8 mouse cellular contexts compared by ENCODE assay signal in the genomic region with DNA sequence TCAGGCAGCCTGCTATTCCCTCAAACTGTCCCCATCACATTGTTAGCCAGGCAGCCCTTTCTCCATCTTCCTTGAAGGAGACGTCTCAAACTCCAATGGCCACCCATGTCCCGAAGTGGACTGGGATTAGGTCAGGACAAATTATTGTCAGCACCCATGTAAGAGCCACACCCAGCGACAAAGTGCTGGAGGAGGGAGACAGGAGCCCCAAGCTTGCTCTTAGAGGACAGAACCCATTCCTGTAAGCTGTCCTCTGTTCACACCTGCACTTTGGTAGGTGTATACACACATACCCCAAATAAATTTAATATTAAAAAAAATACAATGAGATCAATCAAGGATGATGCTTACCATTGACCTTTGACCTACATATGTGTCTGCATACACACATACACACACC. TPM values are rescaled to one million over a fixed set of nuclear protein-coding genes. Genes with fewer than 3 reads are reported as not detected.
DNase-seq lines count a peak whose midpoint lies in the region; TF ChIP-seq lines count a peak whose summit lies in the region.

No protein-coding gene starts in this region.

- in situ Hi-C loops in ES-E14 (cut with MboI; ENCODE audit: low sequenced_read_pairs in 2 of 2, unreplicated experiment in 2 of 2), result no loop called here

- H3K4me3 ChIP-seq in heart, embryonic 10.5 days, result peak overlapping the region; percentile 67
- H3K4me3 ChIP-seq in ES-E14 (ENCODE audit: insufficient read depth in 1 of 2, low read depth in 1 of 2, low read length in 2 of 2, poor library complexity in 1 of 2, severe bottlenecking in 1 of 2), result peak overlapping the region; percentile 67 to 72
- peak overlapping the region; percentile 8; the same call in 1 of the 2 replicates for H3K4me3 ChIP-seq in macrophage (ENCODE audit: inconsistent target)

- H3K9me3 ChIP-seq in heart, embryonic 10.5 days, result no peaks in the 10 kb centered on the region
- no peaks in the 10 kb centered on the region for H3K9me3 ChIP-seq in ES-E14 (ENCODE audit: control insufficient read depth, insufficient read depth, low read depth, low read length)

- no peaks in the 10 kb centered on the region for H3K27me3 ChIP-seq in heart, embryonic 10.5 days (ENCODE audit: insufficient read depth, poor library complexity, severe bottlenecking)

- H3K36me3 ChIP-seq in heart, embryonic 10.5 days, result peaks cover 19% of the 10 kb centered on the region
- peaks cover 12% of the 10 kb centered on the region for H3K36me3 ChIP-seq in ES-E14 (ENCODE audit: control insufficient read depth, insufficient read depth, low read length, poor library complexity, severe bottlenecking)
- H3K36me3 ChIP-seq in macrophage (ENCODE audit: inconsistent target), result no peaks in the 10 kb centered on the region

- peak overlapping the region; percentile 43 for H3K27ac ChIP-seq in heart, embryonic 10.5 days
- H3K27ac ChIP-seq in ES-E14 (ENCODE audit: insufficient read depth, low read depth, low read length, poor library complexity, severe bottlenecking) (0 out of 2 replicates have a peak overlapping the region, but pooled peaks have one; percentile 3), macrophage (no peak overlapping the region)

- H3K9ac ChIP-seq in ES-E14 (ENCODE audit: insufficient read depth, low read depth, low read length, poor library complexity, severe bottlenecking), result peak overlapping the region; percentile 75

- 35% methylated on average over 3 of the region's 3 CpGs for WGBS in heart, embryonic 10.5 days
- WGBS in macrophage (ENCODE audit: missing documents), result 37% methylated on average over 3 of the region's 3 CpGs

- no peak for DNase-seq in heart, embryonic 10.5 days (ENCODE audit: low spot score)
- no peak for DNase-seq in heart, postnatal 14 days
- no peak for DNase-seq in ES-E14 (ENCODE audit: low read depth, low spot score)
- peak; percentile 6 for DNase-seq in heart, postnatal 4 days
- no peak for DNase-seq in cerebellum, adult 11-12 months
- no peak for DNase-seq in frontal cortex, postnatal 14 days (ENCODE audit: low spot score in 2 of 2)
- no peak for DNase-seq in testis, postnatal 14 days (ENCODE audit: low spot score)

- intact Hi-C loops in heart, postnatal 14 days (cut with DNase I), result no loop called here

- H3K4me1 ChIP-seq in heart, embryonic 10.5 days, result no peaks in the 10 kb centered on the region; the same call in 1 of the 2 replicates
- H3K4me1 ChIP-seq in ES-E14 (ENCODE audit: control insufficient read depth in 2 of 2, insufficient read depth in 2 of 2, low read length in 2 of 2, poor library complexity in 1 of 2), result peaks cover 0 to 5% of the 10 kb centered on the region in 2 experiments; a peak in 1 of 4 replicates

- H3K79me2 ChIP-seq in macrophage (ENCODE audit: inconsistent target), result peaks cover 33% of the 10 kb centered on the region

TF ChIP-seq in ES-E14, 5 proteins besides CTCF, POLR2A, EP300 and RAD21:
- no peak for TF ChIP-seq ZC3H11A (IDR thresholded peaks at IDR 0.05; ENCODE audit: borderline replicate concordance, low read depth, low read length)
- no peak for TF ChIP-seq HCFC1 (IDR thresholded peaks at IDR 0.05; ENCODE audit: borderline replicate concordance, insufficient read depth, low read length)
- TF ChIP-seq MAFK (IDR thresholded peaks at IDR 0.05; ENCODE audit: insufficient read depth, low read depth, low read length), result no peak

RNA-seq across cellular contexts. Expression of a gene that starts 0.5 kb away (rescaled TPM):
- polyA plus RNA-seq in heart, embryonic 10.5 days (2016; fragmentation: Nextera tagmentation; extraction: Ambion mirVana), result 64.2 and 71.7 TPM in 2 replicates
- total RNA-seq in heart, postnatal 14 days (2021), result 1 to 10 TPM; 6.0 to 6.7 TPM
- total RNA-seq in ES-E14 (2012; rRNA removed), result 26.9 and 42.6 TPM in 2 replicates
- 10 to 100 TPM; 16.3 to 16.4 TPM for total RNA-seq in heart, postnatal 4 days (2021)
- total RNA-seq in macrophage (2018; cell fraction: chromatin; rRNA removed), result 10 to 100 TPM in 20 of 26 experiments, 1 to 10 TPM in 6; 5.6 to 28.2 (median 15.0) TPM
- 10 to 100 TPM in 21 of 26 experiments, 1 to 10 TPM in 5; 6.3 to 15.3 (median 10.6) TPM for total RNA-seq in macrophage (2018; cell fraction: cytosol; rRNA removed)
- 10 to 100 TPM in 21 of 26 experiments, 1 to 10 TPM in 5; 7.4 to 40.0 (median 14.6) TPM for total RNA-seq in macrophage (2018; cell fraction: nucleus; rRNA removed)
- polyA plus RNA-seq in macrophage (2018), result 9.2 to 19.9 TPM (median 11.6 TPM) in 3 replicates

RNA-seq across cellular contexts. Expression of a gene that starts 15.2 kb away (rescaled TPM):
- polyA plus RNA-seq in heart, embryonic 10.5 days (2016; fragmentation: Nextera tagmentation; extraction: Ambion mirVana), result 0.20 and 0.74 TPM in 2 replicates
- 1 to 10 TPM; 2.7 to 4.0 TPM for total RNA-seq in heart, postnatal 14 days (2021)
- total RNA-seq in ES-E14 (2012; rRNA removed), result 2.0 and 3.5 TPM in 2 replicates
- 1 to 10 TPM; 1.5 to 2.1 TPM for total RNA-seq in heart, postnatal 4 days (2021)
- 100 to 1,000 TPM in 3 of 26 experiments, 10 to 100 TPM in 20, 1 to 10 TPM in 3; 5.4 to 130 (median 62.4) TPM for total RNA-seq in macrophage (2018; cell fraction: chromatin; rRNA removed)
- 100 to 1,000 TPM in 7 of 26 experiments, 10 to 100 TPM in 19; 56.7 to 111 (median 90.7) TPM for total RNA-seq in macrophage (2018; cell fraction: cytosol; rRNA removed)
- total RNA-seq in macrophage (2018; cell fraction: nucleus; rRNA removed), result 10 to 100 TPM; 13.2 to 84.9 (median 39.9) TPM
- 81.5 to 139 TPM (median 109 TPM) in 3 replicates for polyA plus RNA-seq in macrophage (2018)

RNA-seq across cellular contexts. Expression of a gene that starts 56.8 kb away (rescaled TPM):
- polyA plus RNA-seq in heart, embryonic 10.5 days (2016; fragmentation: Nextera tagmentation; extraction: Ambion mirVana), result not detected in 2 replicates
- not detected for total RNA-seq in heart, postnatal 14 days (2021)
- 4.6 and 6.2 TPM in 2 replicates for total RNA-seq in ES-E14 (2012; rRNA removed)
- not detected for total RNA-seq in heart, postnatal 4 days (2021)
- total RNA-seq in macrophage (2018; cell fraction: chromatin; rRNA removed), result not detected
- not detected for total RNA-seq in macrophage (2018; cell fraction: cytosol; rRNA removed)
- total RNA-seq in macrophage (2018; cell fraction: nucleus; rRNA removed), result not detected
- not detected in 3 replicates for polyA plus RNA-seq in macrophage (2018)

RNA-seq across cellular contexts. Expression of a gene that starts 57.6 kb away (rescaled TPM):
- 21.8 and 25.0 TPM in 2 replicates for polyA plus RNA-seq in heart, embryonic 10.5 days (2016; fragmentation: Nextera tagmentation; extraction: Ambion mirVana)
- 10 to 100 TPM; 67.7 to 71.3 TPM for total RNA-seq in heart, postnatal 14 days (2021)
- total RNA-seq in ES-E14 (2012; rRNA removed), result 17.1 and 25.7 TPM in 2 replicates
- 10 to 100 TPM; 74.1 to 79.1 TPM for total RNA-seq in heart, postnatal 4 days (2021)
- total RNA-seq in macrophage (2018; cell fraction: chromatin; rRNA removed), result 100 to 1,000 TPM in 24 of 26 experiments, 10 to 100 TPM in 2; 83.5 to 199 (median 147) TPM
- 10 to 100 TPM; 13.1 to 29.5 (median 20.7) TPM for total RNA-seq in macrophage (2018; cell fraction: cytosol; rRNA removed)
- 100 to 1,000 TPM in 14 of 26 experiments, 10 to 100 TPM in 12; 53.6 to 178 (median 103) TPM for total RNA-seq in macrophage (2018; cell fraction: nucleus; rRNA removed)
- polyA plus RNA-seq in macrophage (2018), result 19.0 to 31.3 TPM (median 22.7 TPM) in 3 replicates

Comparison
In these comparisons a context has a peak if more than half of its experiments do, and no peak if none do; other contexts are left out.
1. H3K4me3 ChIP-seq: peak in every context shown above with its lines; median percentile 70 in ES-E14; 67 in heart, embryonic 10.5 days; 8 in macrophage.